Mouse (Mus musculus): ENCODE results near the gene Fryl. TPM values are rescaled to one million over a fixed set of nuclear protein-coding genes. Genes with fewer than 3 reads are reported as not detected.

Gene Fryl
- total and polyA plus RNA-seq, 3 experiments, result 112 to 439 (median 147) TPM

DNA sequence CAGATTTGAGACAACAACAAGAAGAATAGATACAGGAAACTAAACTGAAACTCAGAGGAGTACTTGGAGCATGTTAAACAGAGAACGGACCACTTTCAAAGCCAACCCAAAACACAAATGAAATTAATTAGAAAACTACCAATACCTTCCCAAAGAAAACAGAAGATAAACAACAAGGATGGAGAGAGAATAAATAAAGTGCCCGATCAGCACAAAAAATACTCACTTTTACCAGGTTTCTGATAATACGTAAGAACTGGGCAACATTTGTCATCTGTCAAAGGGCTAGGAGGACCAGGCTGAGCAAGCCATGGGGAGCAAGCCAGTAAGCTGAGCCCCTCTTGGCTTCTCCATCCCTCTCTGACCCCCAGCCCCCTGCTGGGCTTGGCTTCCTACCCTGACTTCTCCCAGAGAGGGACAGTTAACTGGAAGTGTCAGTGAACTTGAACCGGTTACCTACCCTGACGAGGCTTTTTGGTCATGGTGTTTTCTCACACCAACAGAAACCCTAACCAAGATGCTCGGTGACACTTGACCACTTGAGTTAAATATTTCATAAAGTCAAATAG, 105.5 kb downstream of the Fryl start:
- Histone ChIP-seq H3K9me3 (replicated peaks) (no peaks in the 10 kb centered on the region), H3K4me1 (ENCODE audit: insufficient read depth, low read depth, low read length) (peaks cover 12% of the 10 kb centered on the region; the same call in 1 of the 2 replicates), H3K4me3 (ENCODE audit: low read depth, low read length) (no peak overlapping the region), H3K27me3 (ENCODE audit: insufficient read depth, low read length) (no peaks in the 10 kb centered on the region), H3K36me3 (replicated peaks) (peaks cover 61% of the 10 kb centered on the region)
- ATAC-seq (ENCODE audit: extremely low read depth, insufficient number of reproducible peaks, low FRiP score, poor library complexity, severe bottlenecking), result no peak
- DNase-seq (ENCODE audit: low spot score), result no peak
- TF ChIP-seq POLR2AphosphoS5 (IDR thresholded peaks at IDR 0.05; ENCODE audit: insufficient replicate concordance, low read depth, low read length) (no peak), CTCF (IDR thresholded peaks at IDR 0.05; ENCODE audit: low read depth, low read length) (no peak), TAL1 (conservative IDR thresholded peaks at IDR 0.05; ENCODE audit: low read depth, low read length) (no peak), GATA1 (IDR thresholded peaks at IDR 0.05; ENCODE audit: borderline replicate concordance, low read length) (no peak), GATA2 (IDR thresholded peaks at IDR 0.05; ENCODE audit: borderline replicate concordance, low read depth, low read length) (no peak)

DNA sequence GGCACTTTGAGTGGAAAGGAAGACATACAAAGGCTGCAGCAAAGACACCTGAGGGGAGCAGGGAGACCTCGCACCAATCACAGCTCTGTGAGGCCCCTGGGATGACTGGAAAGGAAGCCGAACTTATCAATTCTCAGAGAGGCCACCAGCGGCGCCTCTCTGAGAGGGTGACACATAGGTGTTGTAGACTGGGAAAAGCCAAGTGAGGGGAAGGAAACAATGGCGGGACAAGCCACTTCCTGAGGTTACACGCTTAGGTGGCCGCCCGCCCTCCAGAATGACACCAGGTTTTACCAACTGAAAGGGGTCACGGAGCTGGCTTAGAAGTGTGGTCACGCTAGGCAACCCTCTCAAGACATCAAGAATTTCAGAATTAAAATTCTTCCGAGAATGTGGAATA, 111.4 kb downstream of the Fryl start:
- Histone ChIP-seq H3K4me3 (ENCODE audit: low read depth, low read length) (no peak overlapping the region), H3K36me3 (replicated peaks) (peaks cover 85% of the 10 kb centered on the region), H3K9me3 (replicated peaks) (no peaks in the 10 kb centered on the region), H3K27me3 (ENCODE audit: insufficient read depth, low read length) (no peaks in the 10 kb centered on the region), H3K4me1 (ENCODE audit: insufficient read depth, low read depth, low read length) (peaks cover 27% of the 10 kb centered on the region)
- DNase-seq (ENCODE audit: low spot score) (no peak), ATAC-seq (ENCODE audit: extremely low read depth, insufficient number of reproducible peaks, low FRiP score, poor library complexity, severe bottlenecking) (no peak)
- TF ChIP-seq TAL1 (conservative IDR thresholded peaks at IDR 0.05; ENCODE audit: low read depth, low read length), result no peak
- TF ChIP-seq CTCF (IDR thresholded peaks at IDR 0.05; ENCODE audit: low read depth, low read length), result no peak
- no peak for TF ChIP-seq GATA2 (IDR thresholded peaks at IDR 0.05; ENCODE audit: borderline replicate concordance, low read depth, low read length)
- no peak for TF ChIP-seq POLR2AphosphoS5 (IDR thresholded peaks at IDR 0.05; ENCODE audit: insufficient replicate concordance, low read depth, low read length)
- TF ChIP-seq GATA1 (IDR thresholded peaks at IDR 0.05; ENCODE audit: borderline replicate concordance, low read length), result no peak

DNA sequence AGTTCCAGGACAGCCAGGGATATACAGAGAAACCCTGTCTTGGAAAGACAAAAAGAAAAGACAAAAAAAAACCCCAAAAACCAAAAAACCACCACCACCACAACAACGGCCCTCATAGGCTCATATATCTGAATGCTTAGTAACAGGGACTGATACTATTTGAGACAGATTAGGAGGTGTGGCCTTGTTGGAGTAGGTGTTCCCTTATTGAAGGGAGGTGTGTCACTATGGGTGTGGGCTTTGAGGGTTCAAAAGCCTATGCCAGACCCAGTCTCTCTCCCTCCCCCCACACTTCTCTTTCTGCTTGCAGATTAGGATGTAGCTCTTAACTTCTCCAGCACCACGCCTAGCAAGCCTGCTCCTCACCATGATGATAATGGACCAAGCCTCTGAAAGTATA, 114.7 kb downstream of the Fryl start:
- H3K36me3 ChIP-seq (replicated peaks), result peaks cover 87% of the 10 kb centered on the region
- no peak overlapping the region for H3K4me3 ChIP-seq (ENCODE audit: low read depth, low read length)
- ATAC-seq (ENCODE audit: extremely low read depth, insufficient number of reproducible peaks, low FRiP score, poor library complexity, severe bottlenecking), result no peak; the same call in 1 of the 2 replicates
- no peaks in the 10 kb centered on the region for H3K27me3 ChIP-seq (ENCODE audit: insufficient read depth, low read length)
- no peaks in the 10 kb centered on the region for H3K9me3 ChIP-seq (replicated peaks)
- no peak for DNase-seq (ENCODE audit: low spot score)
- TF ChIP-seq GATA1 (IDR thresholded peaks at IDR 0.05; ENCODE audit: borderline replicate concordance, low read length), result no peak
- TF ChIP-seq TAL1 (conservative IDR thresholded peaks at IDR 0.05; ENCODE audit: low read depth, low read length), result no peak
- no peak for TF ChIP-seq CTCF (IDR thresholded peaks at IDR 0.05; ENCODE audit: low read depth, low read length)
- no peak for TF ChIP-seq POLR2AphosphoS5 (IDR thresholded peaks at IDR 0.05; ENCODE audit: insufficient replicate concordance, low read depth, low read length)
- TF ChIP-seq GATA2 (IDR thresholded peaks at IDR 0.05; ENCODE audit: borderline replicate concordance, low read depth, low read length), result no peak
- peaks cover 24% of the 10 kb centered on the region for H3K4me1 ChIP-seq (ENCODE audit: insufficient read depth, low read depth, low read length)

DNA sequence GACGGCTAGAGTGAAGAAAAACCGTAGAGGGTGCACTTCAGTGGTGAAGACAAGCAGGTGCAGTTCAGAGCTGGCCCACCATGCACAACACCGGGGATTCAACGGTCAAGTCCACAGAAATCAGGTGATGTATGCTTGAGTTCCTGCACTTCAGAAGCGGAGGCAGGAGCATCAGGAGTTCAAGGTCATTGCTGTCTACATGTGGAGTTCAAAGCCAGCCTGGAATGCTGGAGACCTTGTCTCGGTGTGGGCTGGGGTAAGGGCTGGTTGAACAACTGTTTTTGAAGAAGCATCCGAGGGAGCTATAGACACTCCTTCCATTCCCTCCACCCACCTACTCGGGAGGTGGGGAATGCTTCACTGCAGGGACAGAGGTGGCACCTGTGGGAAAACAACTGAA, 115.3 kb downstream of the Fryl start:
- H3K36me3 ChIP-seq (replicated peaks), result peaks cover 84% of the 10 kb centered on the region
- no peak for DNase-seq (ENCODE audit: low spot score)
- H3K4me3 ChIP-seq (ENCODE audit: low read depth, low read length), result no peak overlapping the region
- H3K4me1 ChIP-seq (ENCODE audit: insufficient read depth, low read depth, low read length), result peaks cover 24% of the 10 kb centered on the region
- H3K27me3 ChIP-seq (ENCODE audit: insufficient read depth, low read length), result no peaks in the 10 kb centered on the region
- no peaks in the 10 kb centered on the region for H3K9me3 ChIP-seq (replicated peaks)
- ATAC-seq (ENCODE audit: extremely low read depth, insufficient number of reproducible peaks, low FRiP score, poor library complexity, severe bottlenecking), result no peak
- TF ChIP-seq CTCF (IDR thresholded peaks at IDR 0.05; ENCODE audit: low read depth, low read length), result no peak
- TF ChIP-seq GATA1 (IDR thresholded peaks at IDR 0.05; ENCODE audit: borderline replicate concordance, low read length), result no peak
- TF ChIP-seq GATA2 (IDR thresholded peaks at IDR 0.05; ENCODE audit: borderline replicate concordance, low read depth, low read length), result no peak
- TF ChIP-seq POLR2AphosphoS5 (IDR thresholded peaks at IDR 0.05; ENCODE audit: insufficient replicate concordance, low read depth, low read length), result no peak
- no peak for TF ChIP-seq TAL1 (conservative IDR thresholded peaks at IDR 0.05; ENCODE audit: low read depth, low read length)

DNA sequence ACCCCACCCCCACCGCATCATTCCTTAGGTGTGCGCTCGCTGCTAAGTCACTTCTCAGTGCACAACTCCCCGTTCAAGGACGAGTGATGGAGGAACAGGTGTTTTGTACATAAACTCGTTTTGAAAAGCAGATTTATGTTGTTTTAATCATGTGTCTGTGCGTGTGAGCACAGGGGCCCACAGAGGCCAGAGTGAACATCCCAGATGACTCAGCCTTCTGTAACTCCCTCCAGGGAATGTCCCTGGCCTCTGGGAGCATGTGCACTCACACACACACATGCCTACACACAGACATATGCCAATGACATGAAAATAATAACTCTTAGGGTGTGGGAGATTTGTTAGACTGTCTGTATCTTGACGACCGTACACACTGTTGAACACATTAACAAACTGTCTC, 118.9 kb downstream of the Fryl start:
- Histone ChIP-seq H3K9me3 (replicated peaks) (no peaks in the 10 kb centered on the region), H3K27me3 (ENCODE audit: insufficient read depth, low read length) (no peaks in the 10 kb centered on the region), H3K4me1 (ENCODE audit: insufficient read depth, low read depth, low read length) (peaks cover 25% of the 10 kb centered on the region), H3K4me3 (ENCODE audit: low read depth, low read length) (no peak overlapping the region), H3K36me3 (replicated peaks) (peaks cover 80% of the 10 kb centered on the region)
- ATAC-seq (ENCODE audit: extremely low read depth, insufficient number of reproducible peaks, low FRiP score, poor library complexity, severe bottlenecking), result no peak
- TF ChIP-seq GATA2 (IDR thresholded peaks at IDR 0.05; ENCODE audit: borderline replicate concordance, low read depth, low read length) (no peak), TAL1 (conservative IDR thresholded peaks at IDR 0.05; ENCODE audit: low read depth, low read length) (no peak), CTCF (IDR thresholded peaks at IDR 0.05; ENCODE audit: low read depth, low read length) (no peak), GATA1 (IDR thresholded peaks at IDR 0.05; ENCODE audit: borderline replicate concordance, low read length) (no peak), POLR2AphosphoS5 (IDR thresholded peaks at IDR 0.05; ENCODE audit: insufficient replicate concordance, low read depth, low read length) (no peak)
- no peak for DNase-seq (ENCODE audit: low spot score)

DNA sequence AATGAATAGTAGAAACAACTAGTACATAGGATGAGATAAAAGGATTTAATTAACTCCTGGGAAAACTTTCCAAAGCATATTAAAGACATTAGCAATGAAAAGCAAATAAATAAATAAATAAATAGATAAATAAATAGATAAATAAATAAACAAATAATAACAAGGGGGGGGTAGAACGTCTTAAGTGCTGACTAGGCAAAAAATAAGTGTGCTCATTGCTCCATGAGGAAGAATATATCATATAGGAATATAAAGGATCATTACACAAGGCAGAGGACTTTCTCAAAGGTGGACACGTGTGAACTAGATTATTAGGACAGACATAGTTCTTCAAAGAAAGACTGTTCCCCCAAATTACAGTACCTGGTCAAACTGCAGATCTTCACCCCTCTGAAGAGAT, 120.5 kb downstream of the Fryl start:
- no peak for DNase-seq (ENCODE audit: low spot score)
- no peaks in the 10 kb centered on the region for H3K9me3 ChIP-seq (replicated peaks)
- H3K27me3 ChIP-seq (ENCODE audit: insufficient read depth, low read length), result no peaks in the 10 kb centered on the region
- ATAC-seq (ENCODE audit: extremely low read depth, insufficient number of reproducible peaks, low FRiP score, poor library complexity, severe bottlenecking), result no peak
- TF ChIP-seq GATA1 (IDR thresholded peaks at IDR 0.05; ENCODE audit: borderline replicate concordance, low read length), result no peak
- no peak for TF ChIP-seq POLR2AphosphoS5 (IDR thresholded peaks at IDR 0.05; ENCODE audit: insufficient replicate concordance, low read depth, low read length)
- no peak for TF ChIP-seq TAL1 (conservative IDR thresholded peaks at IDR 0.05; ENCODE audit: low read depth, low read length)
- no peak for TF ChIP-seq GATA2 (IDR thresholded peaks at IDR 0.05; ENCODE audit: borderline replicate concordance, low read depth, low read length)
- H3K36me3 ChIP-seq (replicated peaks), result peaks cover 75% of the 10 kb centered on the region
- H3K4me3 ChIP-seq (ENCODE audit: low read depth, low read length), result no peak overlapping the region
- H3K4me1 ChIP-seq (ENCODE audit: insufficient read depth, low read depth, low read length), result peaks cover 27% of the 10 kb centered on the region

Data from G1E (cell line).